Mouse (Mus musculus) kidney, embryonic 15.5 days (tissue): ENCODE measurements at regions not wholly inside any gene's neighbourhood (a gene's known extent, or its start where the extent isn't known, plus 50 kb on each side); places are given as distances from the start of the nearest gene placed in this dataset.

Experiments
- ATAC-seq: fragments of 200-750 bp; cut with Nextera tagmentation; replicated peaks from 2 replicates; pipeline ENCODE4 v1.8.0; 2017; ENCODE audit warnings: moderate TSS enrichment; ENCODE audit not compliant: low FRiP score
- H3K27ac ChIP-seq: fragments of 300-500 bp; sonication (generic); 2 replicates; pipeline ENCODE4 v1.5.1; 2015; ENCODE audit warnings: mild to moderate bottlenecking, inconsistent platforms
- H3K27me3 ChIP-seq: fragments of 300-500 bp; sonication (generic); 2 replicates; pipeline ENCODE4 v1.6.1; 2015; ENCODE audit warnings: inconsistent platforms
- H3K36me3 ChIP-seq: fragments of 300-500 bp; sonication (generic); 2 replicates; pipeline ENCODE4 v1.6.1; 2015; ENCODE audit warnings: inconsistent platforms
- H3K4me1 ChIP-seq: fragments of 300-500 bp; sonication (generic); 2 replicates; pipeline ENCODE4 v1.6.1; 2015; ENCODE audit warnings: inconsistent platforms
- H3K4me2 ChIP-seq: fragments of 300-500 bp; sonication (generic); 2 replicates; pipeline ENCODE4 v1.6.1; 2015; ENCODE audit warnings: moderate library complexity, mild to moderate bottlenecking, inconsistent platforms
- H3K4me3 ChIP-seq: fragments of 300-500 bp; sonication (generic); replicated peaks from 2 replicates; pipeline ENCODE4 v1.5.1; 2015; ENCODE audit warnings: mild to moderate bottlenecking, inconsistent platforms
- H3K9ac ChIP-seq: fragments of 300-500 bp; sonication (generic); 2 replicates; pipeline ENCODE4 v1.6.1; 2015; ENCODE audit warnings: mild to moderate bottlenecking, inconsistent platforms
- H3K9me3 ChIP-seq: fragments of 300-500 bp; sonication (generic); replicated peaks from 2 replicates; pipeline ENCODE4 v1.6.1; 2016; ENCODE audit warnings: inconsistent platforms
- WGBS: fragments of 180-500 bp; shearing (Covaris S2); methylation state at CpG from one replicate; pipeline ENCODE4 v1.1.7; 2015; ENCODE audit warnings: mixed read lengths; 5-methylcytosine and 5-hydroxymethylcytosine counted together

DNA sequence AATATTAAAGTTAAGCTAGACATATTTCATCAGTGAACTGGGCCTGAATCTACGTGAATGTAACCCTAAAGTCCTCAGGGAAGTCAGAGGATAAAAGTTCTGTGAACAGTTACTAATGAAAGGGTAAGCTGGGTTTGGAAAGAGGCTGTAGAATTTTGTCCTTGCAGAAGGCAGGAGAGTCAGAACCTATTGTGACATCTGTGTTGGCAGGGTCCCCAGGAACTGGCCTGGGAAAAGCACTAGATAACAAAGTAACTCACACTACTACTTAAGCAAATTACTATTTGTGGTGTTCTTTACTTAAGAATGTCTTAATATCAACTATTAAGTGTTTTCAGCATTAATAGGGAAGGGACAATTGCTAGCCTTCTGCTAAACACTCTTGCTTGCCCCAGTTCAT is 320.5 kb downstream of the Fam198b start:
- H3K4me2 ChIP-seq, result no peak overlapping the region
- no peaks in the 10 kb centered on the region for H3K9me3 ChIP-seq
- H3K4me3 ChIP-seq, result no peak overlapping the region
- no peaks in the 10 kb centered on the region for H3K4me1 ChIP-seq
- H3K27me3 ChIP-seq, result no peaks in the 10 kb centered on the region
- no peaks in the 10 kb centered on the region for H3K36me3 ChIP-seq
- 76% methylated on average over 1 of the region's 1 CpGs for WGBS
- no peak overlapping the region for H3K9ac ChIP-seq
- ATAC-seq, result no peak
- no peak overlapping the region for H3K27ac ChIP-seq

DNA sequence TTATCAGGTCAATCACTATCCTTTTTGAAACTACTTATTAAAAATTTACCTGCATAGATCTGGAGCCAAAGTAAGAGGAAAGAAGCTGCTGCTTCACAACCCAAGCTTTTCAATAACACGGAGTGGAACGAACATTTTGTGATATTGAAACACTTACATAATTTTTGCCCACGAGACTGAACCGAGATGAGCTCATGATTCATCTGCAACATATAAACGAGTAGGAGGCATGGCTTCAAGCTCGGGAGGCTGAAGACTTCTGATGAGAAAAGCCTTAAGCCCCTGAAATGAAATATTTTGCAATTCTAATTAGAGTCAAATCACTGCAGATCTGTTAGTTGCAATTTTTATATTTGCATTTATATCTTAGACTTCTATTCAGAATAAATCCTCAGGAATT is 321.0 kb downstream of the Fam198b start:
- Histone ChIP-seq H3K27me3 (no peaks in the 10 kb centered on the region), H3K27ac (no peak overlapping the region), H3K36me3 (no peaks in the 10 kb centered on the region), H3K9ac (no peak overlapping the region), H3K4me3 (no peak overlapping the region), H3K9me3 (no peaks in the 10 kb centered on the region), H3K4me2 (no peak overlapping the region), H3K4me1 (no peaks in the 10 kb centered on the region)
- no peak for ATAC-seq
- whole genome bisulfite sequencing, result 77% methylated on average over 6 of the region's 6 CpGs

DNA sequence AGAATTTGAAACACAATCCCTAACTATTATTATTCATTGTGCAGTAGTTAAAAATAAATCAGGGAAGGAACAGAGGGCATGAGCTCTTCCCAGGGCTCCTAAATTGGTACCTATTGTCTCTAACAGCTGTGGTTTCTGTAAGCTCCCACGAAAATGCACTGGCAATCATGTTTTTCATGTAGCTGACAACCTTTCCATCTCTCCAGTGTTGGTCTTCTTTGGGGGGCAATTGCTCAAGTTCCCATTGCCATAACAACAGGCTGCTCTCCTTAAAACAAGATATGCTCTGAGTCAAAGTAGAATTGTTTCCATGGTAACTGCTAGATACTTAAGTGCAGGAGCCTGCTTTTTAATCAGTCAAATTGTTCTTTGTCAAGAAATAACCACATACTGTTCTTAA is 322.7 kb downstream of the Fam198b start:
- no peaks in the 10 kb centered on the region for H3K27me3 ChIP-seq
- H3K9me3 ChIP-seq, result no peaks in the 10 kb centered on the region
- no peak for ATAC-seq
- WGBS, result 23% methylated on average over 1 of the region's 1 CpGs
- H3K4me3 ChIP-seq, result no peak overlapping the region
- no peaks in the 10 kb centered on the region for H3K4me1 ChIP-seq
- H3K4me2 ChIP-seq, result no peak overlapping the region
- H3K36me3 ChIP-seq, result no peaks in the 10 kb centered on the region
- H3K9ac ChIP-seq, result no peak overlapping the region
- no peak overlapping the region for H3K27ac ChIP-seq

DNA sequence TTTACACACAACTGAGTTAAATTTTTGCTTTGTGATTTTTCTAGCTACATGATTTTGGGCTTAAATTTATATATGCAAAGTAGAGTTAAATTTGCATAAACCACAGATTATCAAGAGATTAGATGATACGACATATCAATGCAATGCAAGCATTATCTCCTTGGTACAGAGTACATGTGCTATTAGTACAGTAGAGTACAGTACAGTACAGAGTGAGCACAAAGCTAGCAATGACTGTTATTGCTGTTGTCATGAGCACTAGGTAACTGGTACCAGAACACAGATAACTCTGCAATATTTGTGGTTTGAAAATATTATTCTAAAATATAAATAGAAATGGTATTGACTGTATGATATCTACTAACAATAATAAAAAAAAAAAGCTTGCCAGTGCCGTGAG is 323.7 kb downstream of the Fam198b start:
- H3K9ac ChIP-seq, result no peak overlapping the region
- no peak overlapping the region for H3K4me3 ChIP-seq
- no peak overlapping the region for H3K27ac ChIP-seq
- H3K4me2 ChIP-seq, result no peak overlapping the region
- no peak for ATAC-seq
- H3K4me1 ChIP-seq, result no peaks in the 10 kb centered on the region
- no peaks in the 10 kb centered on the region for H3K9me3 ChIP-seq
- 90% methylated on average over 2 of the region's 2 CpGs for WGBS
- no peaks in the 10 kb centered on the region for H3K36me3 ChIP-seq
- no peaks in the 10 kb centered on the region for H3K27me3 ChIP-seq

DNA sequence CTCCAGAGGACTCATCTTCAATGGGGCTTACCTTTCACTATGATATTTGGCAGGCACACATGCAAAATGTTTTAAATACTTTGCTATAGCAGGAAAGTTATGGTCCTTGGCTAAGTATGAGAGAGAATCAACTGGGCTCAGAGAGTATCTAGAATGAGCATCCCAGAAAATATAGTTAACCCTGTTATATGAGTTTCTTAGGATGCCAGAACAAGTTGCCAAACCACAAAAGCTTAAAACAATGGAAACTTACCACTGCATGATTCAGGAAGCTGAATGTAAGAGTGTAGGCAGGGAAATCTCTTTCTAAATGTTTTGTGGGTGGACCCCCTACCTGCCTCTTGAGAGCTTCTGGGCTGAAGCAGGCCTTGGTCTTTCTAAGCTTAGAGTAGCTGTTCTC is 325.3 kb downstream of the Fam198b start:
- no peak overlapping the region for H3K27ac ChIP-seq
- H3K4me3 ChIP-seq, result no peak overlapping the region
- no peaks in the 10 kb centered on the region for H3K27me3 ChIP-seq
- H3K9ac ChIP-seq, result no peak overlapping the region
- H3K9me3 ChIP-seq, result no peaks in the 10 kb centered on the region
- no peaks in the 10 kb centered on the region for H3K4me1 ChIP-seq
- no peak for ATAC-seq
- H3K4me2 ChIP-seq, result no peak overlapping the region
- H3K36me3 ChIP-seq, result no peaks in the 10 kb centered on the region

DNA sequence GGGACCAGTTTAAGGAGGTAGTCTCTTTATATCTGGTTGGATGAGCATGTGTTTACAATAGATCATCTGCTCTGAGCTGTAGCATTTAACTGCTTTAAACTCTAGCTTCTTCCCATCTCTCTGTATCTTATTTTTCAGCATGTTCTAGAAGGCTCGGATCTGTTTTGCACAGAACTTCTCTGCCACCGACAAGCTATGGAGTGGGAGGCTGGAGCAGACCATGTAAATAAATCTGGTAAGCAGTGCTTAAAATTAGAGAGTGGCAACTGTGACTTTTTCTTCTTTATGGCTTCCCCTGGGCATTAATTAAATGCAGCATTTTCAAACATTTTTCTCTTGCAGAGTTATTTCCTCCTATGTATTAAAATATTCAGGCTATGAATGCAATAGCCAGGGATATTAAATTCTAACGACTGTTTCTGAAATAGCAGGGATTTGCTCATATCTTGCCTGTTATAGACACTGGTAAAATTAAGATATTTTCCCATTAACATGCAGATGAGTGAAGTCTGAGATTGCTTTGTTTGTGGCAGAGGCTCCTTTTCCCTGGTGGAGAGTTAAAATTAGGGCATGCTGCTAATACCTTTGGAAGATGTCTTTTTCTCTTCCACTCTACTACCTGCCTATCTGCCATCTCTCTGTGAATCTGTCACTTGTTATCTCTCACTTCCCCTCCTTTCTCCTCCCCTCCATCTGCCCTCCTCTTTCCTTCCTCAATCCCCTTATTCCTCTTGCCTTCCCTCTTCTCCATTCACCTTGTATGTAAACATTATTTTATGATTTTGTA is 327.2 kb downstream of the Fam198b start:
- ATAC-seq, result no peak
- no peak overlapping the region for H3K4me2 ChIP-seq
- no peak overlapping the region for H3K9ac ChIP-seq
- H3K27me3 ChIP-seq, result no peaks in the 10 kb centered on the region
- H3K36me3 ChIP-seq, result no peaks in the 10 kb centered on the region
- no peak overlapping the region for H3K4me3 ChIP-seq
- no peak overlapping the region for H3K27ac ChIP-seq
- no peaks in the 10 kb centered on the region for H3K4me1 ChIP-seq
- H3K9me3 ChIP-seq, result no peaks in the 10 kb centered on the region
- WGBS, result 59% methylated on average over 3 of the region's 3 CpGs

DNA sequence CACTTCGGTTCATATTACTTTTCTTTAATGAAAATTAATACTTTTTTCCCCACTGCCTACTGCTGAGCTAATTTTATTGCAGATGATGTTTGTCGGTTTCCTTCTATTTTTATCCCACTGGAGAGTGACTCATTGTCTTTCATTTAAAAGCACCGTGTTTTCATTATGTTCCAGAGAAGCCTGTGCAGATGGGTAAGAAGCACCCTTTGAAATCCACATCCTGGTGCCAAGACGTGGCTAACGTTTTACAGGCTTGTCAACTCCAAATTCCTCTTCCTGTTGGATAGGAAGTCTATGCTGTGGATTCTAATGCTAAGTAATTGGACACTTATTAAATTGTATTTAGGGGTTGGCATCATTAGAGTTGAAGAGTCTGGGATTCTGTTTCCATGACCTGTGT is 364.3 kb downstream of the Fam198b start:
- 57% methylated on average over 5 of the region's 5 CpGs for WGBS
- no peaks in the 10 kb centered on the region for H3K36me3 ChIP-seq
- no peaks in the 10 kb centered on the region for H3K9me3 ChIP-seq
- H3K4me2 ChIP-seq, result no peak overlapping the region
- ATAC-seq, result no peak
- no peaks in the 10 kb centered on the region for H3K27me3 ChIP-seq
- H3K9ac ChIP-seq, result no peak overlapping the region
- no peak overlapping the region for H3K27ac ChIP-seq
- no peaks in the 10 kb centered on the region for H3K4me1 ChIP-seq
- no peak overlapping the region for H3K4me3 ChIP-seq

DNA sequence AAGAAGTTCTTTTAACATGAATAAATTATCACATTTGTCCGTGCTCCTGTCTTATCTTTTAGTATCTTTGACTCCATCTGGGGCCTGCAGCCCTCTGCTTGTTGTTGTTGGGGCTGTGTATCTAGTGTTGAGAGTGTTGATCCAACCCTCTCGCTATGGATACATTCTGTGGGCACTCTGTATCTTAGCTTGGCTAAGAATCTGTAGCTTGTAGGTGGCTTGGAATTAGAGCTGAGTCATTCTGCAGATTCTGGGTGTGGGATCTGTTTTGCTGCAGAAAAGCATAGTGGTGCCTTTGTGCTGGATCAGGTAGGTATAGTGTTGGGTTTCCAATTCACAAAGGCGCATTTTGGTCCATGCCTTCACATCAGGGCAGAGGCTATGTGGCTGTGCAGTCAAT is 365.6 kb downstream of the Fam198b start:
- Histone ChIP-seq H3K9ac (no peak overlapping the region), H3K4me2 (no peak overlapping the region), H3K36me3 (no peaks in the 10 kb centered on the region), H3K4me1 (no peaks in the 10 kb centered on the region), H3K4me3 (no peak overlapping the region), H3K27me3 (no peaks in the 10 kb centered on the region), H3K9me3 (no peaks in the 10 kb centered on the region), H3K27ac (no peak overlapping the region)
- WGBS, result 74% methylated on average over 3 of the region's 3 CpGs
- no peak for ATAC-seq

DNA sequence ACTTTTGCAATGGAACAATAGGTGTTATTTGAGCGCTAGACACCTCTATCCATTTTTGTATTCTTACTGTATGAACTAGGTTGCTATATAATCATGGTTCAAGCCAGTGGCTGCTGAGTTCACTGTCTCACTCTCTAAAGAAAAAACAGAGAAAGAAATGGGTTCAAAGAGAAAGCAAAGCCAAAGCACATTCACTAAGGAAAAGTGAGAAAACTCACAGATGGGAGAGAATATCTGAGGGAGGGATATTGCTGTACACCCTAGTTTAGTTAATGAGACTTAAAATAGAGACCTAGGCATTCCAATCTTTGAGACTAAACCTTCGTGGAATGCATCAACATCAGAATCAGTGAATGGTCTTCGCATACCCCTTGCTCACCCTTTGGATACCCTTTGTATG is 371.0 kb downstream of the Fam198b start:
- Histone ChIP-seq H3K9me3 (no peaks in the 10 kb centered on the region), H3K4me2 (no peak overlapping the region), H3K27me3 (no peaks in the 10 kb centered on the region), H3K27ac (no peak overlapping the region), H3K4me1 (no peaks in the 10 kb centered on the region), H3K9ac (no peak overlapping the region), H3K36me3 (no peaks in the 10 kb centered on the region), H3K4me3 (no peak overlapping the region)
- ATAC-seq, result no peak
- 88% methylated on average over 3 of the region's 3 CpGs for WGBS

DNA sequence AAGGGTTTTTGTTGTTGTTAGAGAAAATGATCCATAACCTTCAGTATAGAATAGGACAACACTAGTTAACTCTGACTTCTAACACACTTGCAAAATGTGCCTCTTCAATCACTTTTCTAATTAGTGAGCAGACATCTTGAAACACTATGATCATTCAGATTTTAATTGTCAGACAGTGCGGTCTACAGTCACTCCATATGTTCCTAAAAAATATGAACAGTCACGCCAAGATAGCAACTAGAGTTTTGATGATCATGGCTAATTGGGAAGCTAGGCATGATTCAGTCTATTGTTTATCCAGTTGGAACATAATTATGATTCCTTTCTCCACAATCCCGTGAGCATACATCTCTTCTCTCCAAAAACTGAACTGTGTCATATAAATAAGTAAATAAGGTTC is 372.1 kb downstream of the Fam198b start:
- ATAC-seq, result no peak
- WGBS, result 94% methylated on average over 3 of the region's 3 CpGs
- Histone ChIP-seq H3K9ac (no peak overlapping the region), H3K27me3 (no peaks in the 10 kb centered on the region), H3K4me3 (no peak overlapping the region), H3K4me2 (no peak overlapping the region), H3K9me3 (no peaks in the 10 kb centered on the region), H3K4me1 (no peaks in the 10 kb centered on the region), H3K27ac (no peak overlapping the region), H3K36me3 (no peaks in the 10 kb centered on the region)

DNA sequence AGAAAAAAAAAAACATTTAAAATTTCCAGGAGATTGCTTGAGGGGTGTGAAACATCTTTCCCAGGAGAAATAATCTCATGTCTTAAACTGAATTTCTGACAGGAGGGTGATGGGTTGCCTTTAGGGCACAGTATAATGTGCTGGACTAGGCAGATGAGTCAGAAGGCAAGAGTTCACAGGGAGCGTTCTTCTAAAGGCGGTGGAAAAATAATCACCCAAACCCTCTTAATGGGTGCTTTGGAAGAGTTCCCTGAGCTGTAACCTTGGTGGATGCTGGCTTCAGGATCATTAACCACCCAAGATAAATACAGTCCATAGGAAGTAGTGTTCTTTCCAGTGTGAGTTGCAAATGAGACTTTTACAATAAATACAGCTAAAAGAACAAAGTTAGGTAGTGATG is 378.8 kb downstream of the Fam198b start:
- Histone ChIP-seq H3K4me1 (no peaks in the 10 kb centered on the region), H3K4me3 (no peak overlapping the region), H3K9me3 (peaks cover 4% of the 10 kb centered on the region; the same call in 1 of the 2 replicates), H3K9ac (no peak overlapping the region), H3K4me2 (no peak overlapping the region), H3K27me3 (no peaks in the 10 kb centered on the region), H3K36me3 (no peaks in the 10 kb centered on the region), H3K27ac (no peak overlapping the region)
- WGBS, result 33% methylated on average over 2 of the region's 2 CpGs
- peak; percentile 91 for ATAC-seq

DNA sequence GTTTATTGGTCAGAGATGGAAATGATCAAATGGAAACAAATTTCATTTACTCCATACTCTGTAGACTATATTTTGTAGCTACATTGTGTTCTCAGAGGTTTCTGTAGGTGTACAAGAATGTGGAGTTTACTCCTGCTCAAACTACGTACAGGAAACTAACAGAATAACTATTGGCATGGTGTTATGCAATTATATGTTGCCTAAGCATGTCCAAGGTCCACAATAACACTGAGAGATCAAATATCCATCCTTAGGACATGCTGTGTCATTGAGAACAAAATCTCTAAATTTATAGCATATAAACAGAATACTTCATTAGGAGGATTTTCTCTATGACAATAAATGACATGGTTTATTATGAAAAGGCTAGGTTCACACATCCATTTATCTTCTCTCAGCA is 400.3 kb downstream of the Fam198b start:
- Histone ChIP-seq H3K9ac (no peak overlapping the region), H3K36me3 (no peaks in the 10 kb centered on the region), H3K4me3 (no peak overlapping the region), H3K27me3 (no peaks in the 10 kb centered on the region), H3K9me3 (no peaks in the 10 kb centered on the region), H3K4me1 (no peaks in the 10 kb centered on the region), H3K27ac (no peak overlapping the region), H3K4me2 (no peak overlapping the region)
- ATAC-seq, result no peak
- WGBS, result 79% methylated on average over 1 of the region's 1 CpGs

DNA sequence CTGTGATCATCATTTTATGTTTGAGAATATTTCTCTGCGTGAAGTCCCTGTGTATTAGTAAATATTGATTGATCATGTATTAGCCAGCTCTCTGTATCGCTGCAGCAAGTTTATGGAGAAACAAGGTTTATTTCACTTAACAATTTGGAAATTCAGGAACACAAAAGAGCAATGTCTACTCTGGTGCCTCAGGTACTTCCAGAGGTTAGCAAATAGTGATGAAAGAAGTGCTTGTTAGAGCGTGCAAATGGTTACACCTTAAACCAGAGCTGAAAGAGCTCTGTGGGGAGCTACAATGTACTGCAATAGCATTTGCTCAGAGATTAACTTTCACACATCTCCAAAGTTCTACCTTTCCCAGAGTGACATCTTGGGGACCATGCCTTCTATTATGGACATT is 400.9 kb downstream of the Fam198b start:
- no peaks in the 10 kb centered on the region for H3K4me1 ChIP-seq
- no peaks in the 10 kb centered on the region for H3K9me3 ChIP-seq
- ATAC-seq, result no peak
- H3K4me3 ChIP-seq, result no peak overlapping the region
- H3K36me3 ChIP-seq, result no peaks in the 10 kb centered on the region
- H3K27ac ChIP-seq, result no peak overlapping the region
- H3K4me2 ChIP-seq, result no peak overlapping the region
- 82% methylated on average over 3 of the region's 3 CpGs for WGBS
- no peaks in the 10 kb centered on the region for H3K27me3 ChIP-seq
- H3K9ac ChIP-seq, result no peak overlapping the region
